Mouse (Mus musculus): Measurements from ENCODE around the gene Pitpna.

The Pitpna gene

GRCm38 (mm10) chr11:75657841-75658240 lies 69.9 kb downstream of the Pitpna start:
- DNase-seq (ENCODE audit: low read depth, low spot score): no peak

GRCm38 (mm10) chr11:75658311-75658710 lies 70.4 kb downstream of the Pitpna start:
- no peak for DNase-seq (ENCODE audit: low read depth, low spot score)

GRCm38 (mm10) chr11:75658996-75659750 lies 71.3 kb downstream of the Pitpna start:
- DNase-seq (ENCODE audit: low read depth, low spot score): no peak

GRCm38 (mm10) chr11:75660081-75660590 lies 72.2 kb downstream of the Pitpna start:
- no peak for DNase-seq (ENCODE audit: low read depth, low spot score)

GRCm38 (mm10) chr11:75660941-75661800 lies 73.3 kb downstream of the Pitpna start:
- DNase-seq (ENCODE audit: low read depth, low spot score): no peak

- DNase-seq (ENCODE audit: low read depth, low spot score): no peak
These were observed 74.2 kb downstream of the Pitpna start for GRCm38 (mm10) chr11:75662131-75662530.

GRCm38 (mm10) chr11:75666296-75666695 lies 78.4 kb downstream of the Pitpna start:
- no peak for DNase-seq (ENCODE audit: low read depth, low spot score)

- no peak for DNase-seq (ENCODE audit: low read depth, low spot score)
These were observed 80.7 kb downstream of the Pitpna start for GRCm38 (mm10) chr11:75668621-75669020.

- DNase-seq (ENCODE audit: low read depth, low spot score): no peak
These were observed 81.4 kb downstream of the Pitpna start for GRCm38 (mm10) chr11:75669176-75669852.

GRCm38 (mm10) chr11:75669853-75670200 lies 81.9 kb downstream of the Pitpna start:
- no peak for DNase-seq (ENCODE audit: low read depth, low spot score)

- DNase-seq (ENCODE audit: low read depth, low spot score): no peak
These were observed 83.7 kb downstream of the Pitpna start for GRCm38 (mm10) chr11:75671426-75672180.

- no peak for DNase-seq (ENCODE audit: low read depth, low spot score)
These were observed 85.5 kb downstream of the Pitpna start for GRCm38 (mm10) chr11:75673411-75673810.

GRCm38 (mm10) chr11:75674875-75675274 lies 87.0 kb downstream of the Pitpna start:
- DNase-seq (ENCODE audit: low read depth, low spot score): no peak

- no peak for DNase-seq (ENCODE audit: low read depth, low spot score)
These were observed 90.2 kb downstream of the Pitpna start for GRCm38 (mm10) chr11:75677881-75678746.
